Mouse (Mus musculus): Measurements from ENCODE around the gene Gata3. TPM values are rescaled to one million over a fixed set of nuclear protein-coding genes. Genes with fewer than 3 reads are reported as not detected.

Gene Gata3
- 2.0 and 2.1 TPM in 2 replicates for polyA plus RNA-seq (2015; fragmentation: Nextera tagmentation; extraction: Ambion mirVana)

DNA sequence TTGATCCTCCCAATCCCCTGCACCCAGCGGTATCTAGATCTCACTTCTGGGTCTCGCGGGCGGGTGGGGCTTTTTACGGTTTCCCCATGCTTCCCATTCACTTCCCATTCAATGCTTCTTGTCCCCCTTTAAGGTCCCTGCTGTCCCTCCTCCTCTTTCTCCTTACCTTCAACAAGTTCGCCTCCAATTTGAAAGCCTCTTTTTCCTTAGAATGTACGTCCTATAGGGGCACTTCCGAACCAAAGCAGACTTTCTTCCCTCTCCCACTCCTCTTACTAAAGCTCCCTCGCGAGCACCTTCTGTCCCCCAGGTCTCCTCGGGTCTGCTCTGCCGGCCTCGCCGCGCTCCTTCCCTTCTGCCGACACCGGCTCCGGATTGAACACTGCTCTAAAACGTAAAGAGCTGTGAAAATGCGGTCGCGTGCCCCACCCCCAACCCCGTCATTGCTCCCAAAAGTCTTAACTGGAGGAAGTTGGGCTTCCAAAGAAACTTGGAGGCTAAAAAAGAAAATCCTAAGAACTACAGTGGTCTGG lies at the start of gene Gata3:
Gene Gata3 (minus strand): TSS at position 384 of the 533 bp plus-strand sequence.
- peaks cover 83% of the 10 kb centered on the region for H3K27me3 ChIP-seq (replicated peaks; ENCODE audit: control insufficient read depth, insufficient read depth, low read length)
- WGBS = 1% methylated on average over 23 of the region's 23 CpGs
- no peaks in the 10 kb centered on the region for H3K9me3 ChIP-seq (ENCODE audit: control insufficient read depth, low read length)
- no peak within 1 kb of the TSS for H3K27ac ChIP-seq (ENCODE audit: low read length)
- no peak within 1 kb of the TSS for H3K9ac ChIP-seq (ENCODE audit: low read depth, low read length)
- H3K4me2 ChIP-seq (ENCODE audit: low read depth, low read length) = peak within 1 kb of the TSS; percentile 39
- no peaks in the 10 kb centered on the region for H3K36me3 ChIP-seq (ENCODE audit: control insufficient read depth, insufficient read depth, low read length)
- H3K4me1 ChIP-seq (ENCODE audit: control insufficient read depth, insufficient read depth, low read length) = 0 out of 2 replicates have a peak, but pooled peaks cover 4% of the 10 kb centered on the region
- H3K4me3 ChIP-seq (ENCODE audit: low read length) = peak within 1 kb of the TSS; percentile 31
- peak; percentile 12; the same call in 1 of the 2 replicates for ATAC-seq

DNA sequence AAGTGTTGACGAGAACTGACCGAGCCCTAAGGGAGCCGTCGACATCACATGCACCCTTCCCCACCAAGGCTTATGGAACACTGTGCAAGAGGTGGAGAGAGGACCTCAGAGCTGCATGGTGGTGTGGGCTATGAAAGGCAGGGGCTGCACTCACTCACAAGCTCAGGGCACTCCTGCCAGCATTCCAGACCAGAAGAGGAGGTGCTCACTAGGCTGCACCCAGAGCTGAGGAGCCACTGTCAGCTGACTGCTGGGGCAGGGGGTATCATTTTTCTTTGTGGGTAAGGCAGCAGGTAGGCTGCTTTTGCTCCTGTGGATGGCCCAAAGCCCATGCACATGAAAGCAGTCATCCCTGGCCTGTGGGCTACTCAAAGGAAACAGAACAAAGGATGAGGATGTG lies 49.4 kb upstream of the Gata3 start:
- H3K4me2 ChIP-seq (ENCODE audit: low read depth, low read length) = no peak overlapping the region
- H3K36me3 ChIP-seq (ENCODE audit: control insufficient read depth, insufficient read depth, low read length) = no peaks in the 10 kb centered on the region
- H3K4me1 ChIP-seq (ENCODE audit: control insufficient read depth, insufficient read depth, low read length) = no peaks in the 10 kb centered on the region
- H3K4me3 ChIP-seq (ENCODE audit: low read length) = no peak overlapping the region
- H3K27me3 ChIP-seq (replicated peaks; ENCODE audit: control insufficient read depth, insufficient read depth, low read length) = no peaks in the 10 kb centered on the region
- WGBS = 78% methylated on average over 4 of the region's 4 CpGs
- H3K9me3 ChIP-seq (ENCODE audit: control insufficient read depth, low read length) = no peaks in the 10 kb centered on the region
- no peak for ATAC-seq
- H3K9ac ChIP-seq (ENCODE audit: low read depth, low read length) = no peak overlapping the region
- H3K27ac ChIP-seq (ENCODE audit: low read length) = no peak overlapping the region

DNA sequence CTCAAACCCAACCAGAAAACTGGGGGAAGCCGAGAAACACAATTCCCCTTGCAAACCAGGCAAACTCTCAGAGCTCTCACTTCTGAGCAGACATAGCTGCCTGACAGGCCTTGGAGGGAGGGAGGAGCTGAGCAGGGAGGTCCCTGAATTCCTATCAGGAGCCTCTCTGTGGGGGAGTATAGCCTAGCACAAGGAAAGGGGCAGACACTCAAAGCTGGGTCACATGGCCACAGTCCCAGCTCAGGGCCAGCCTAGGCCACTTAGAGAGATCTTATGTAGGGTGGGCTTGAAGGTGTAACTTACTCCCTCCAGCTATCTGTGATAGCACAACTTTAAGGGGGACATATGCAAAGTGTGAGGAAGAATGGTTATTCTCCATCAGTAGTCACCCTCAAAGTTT lies 46.1 kb upstream of the Gata3 start:
- no peak overlapping the region for H3K4me3 ChIP-seq (ENCODE audit: low read length)
- H3K27me3 ChIP-seq (replicated peaks; ENCODE audit: control insufficient read depth, insufficient read depth, low read length) = no peaks in the 10 kb centered on the region
- H3K27ac ChIP-seq (ENCODE audit: low read length) = no peak overlapping the region
- H3K36me3 ChIP-seq (ENCODE audit: control insufficient read depth, insufficient read depth, low read length) = no peaks in the 10 kb centered on the region
- H3K9ac ChIP-seq (ENCODE audit: low read depth, low read length) = no peak overlapping the region
- 0% methylated on average over 1 of the region's 1 CpGs for WGBS
- H3K4me2 ChIP-seq (ENCODE audit: low read depth, low read length) = no peak overlapping the region
- no peaks in the 10 kb centered on the region for H3K9me3 ChIP-seq (ENCODE audit: control insufficient read depth, low read length)
- no peak for ATAC-seq
- H3K4me1 ChIP-seq (ENCODE audit: control insufficient read depth, insufficient read depth, low read length) = no peaks in the 10 kb centered on the region

DNA sequence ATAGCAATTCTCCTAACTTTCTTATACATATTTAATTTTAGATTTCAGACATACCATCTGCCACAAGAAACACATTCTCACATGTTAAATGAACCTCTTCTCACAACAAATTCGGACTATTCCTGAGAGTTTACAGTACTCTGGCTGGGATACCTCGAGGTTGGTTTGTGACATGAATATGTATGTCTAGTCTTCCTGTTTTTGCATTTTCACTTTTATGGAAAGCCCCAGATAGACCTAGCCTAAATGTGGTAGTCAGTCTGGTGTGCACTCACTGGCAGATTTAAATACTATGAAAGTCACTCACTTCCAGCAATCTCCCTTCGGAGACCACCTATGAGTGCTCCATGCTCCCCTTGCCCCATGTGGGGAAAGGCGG lies 37.1 kb upstream of the Gata3 start:
- Histone ChIP-seq H3K4me2 (ENCODE audit: low read depth, low read length) (no peak overlapping the region), H3K36me3 (ENCODE audit: control insufficient read depth, insufficient read depth, low read length) (no peaks in the 10 kb centered on the region), H3K27me3 (replicated peaks; ENCODE audit: control insufficient read depth, insufficient read depth, low read length) (no peaks in the 10 kb centered on the region), H3K9ac (ENCODE audit: low read depth, low read length) (no peak overlapping the region), H3K4me1 (ENCODE audit: control insufficient read depth, insufficient read depth, low read length) (peaks cover 4% of the 10 kb centered on the region; the same call in 1 of the 2 replicates), H3K4me3 (ENCODE audit: low read length) (no peak overlapping the region), H3K9me3 (ENCODE audit: control insufficient read depth, low read length) (no peaks in the 10 kb centered on the region), H3K27ac (ENCODE audit: low read length) (no peak overlapping the region)
- 74% methylated on average over 4 of the region's 4 CpGs for WGBS
- ATAC-seq = no peak

DNA sequence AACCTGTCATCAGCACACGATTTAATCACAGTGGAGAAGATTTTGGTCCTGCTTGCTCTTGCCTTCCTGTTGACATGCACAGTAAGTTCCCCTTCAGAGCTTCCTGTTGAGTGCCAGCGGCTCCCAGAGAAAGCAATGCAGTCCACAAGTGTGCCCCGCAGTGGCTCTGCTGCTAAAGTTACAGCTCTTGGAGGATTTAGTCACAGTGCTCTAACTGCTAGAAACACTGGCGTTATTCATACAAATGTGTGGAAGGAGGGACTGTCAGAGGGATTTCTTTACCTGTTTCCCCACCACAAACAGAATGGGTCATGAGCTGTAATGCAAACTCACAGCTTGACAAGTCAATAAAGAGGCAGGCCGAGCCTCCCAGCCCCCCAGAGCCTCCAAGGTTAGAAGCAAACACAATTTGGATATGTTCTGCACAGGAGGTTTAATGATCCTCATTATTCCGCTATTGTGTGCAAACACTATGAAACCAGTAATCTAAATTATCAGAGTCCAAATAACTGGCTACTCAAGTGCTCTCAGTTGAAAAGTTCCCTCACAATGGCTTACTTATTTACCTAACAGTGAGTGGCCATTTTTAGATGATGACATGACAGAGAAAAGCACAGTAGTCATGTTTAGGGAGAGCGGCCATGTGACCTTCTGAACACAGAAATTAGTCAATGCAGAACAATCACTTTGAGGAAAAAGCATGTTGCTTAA lies 36.5 kb upstream of the Gata3 start:
- Histone ChIP-seq H3K4me3 (ENCODE audit: low read length) (no peak overlapping the region), H3K9ac (ENCODE audit: low read depth, low read length) (no peak overlapping the region), H3K27ac (ENCODE audit: low read length) (no peak overlapping the region), H3K4me1 (ENCODE audit: control insufficient read depth, insufficient read depth, low read length) (peaks cover 4% of the 10 kb centered on the region; the same call in 1 of the 2 replicates), H3K27me3 (replicated peaks; ENCODE audit: control insufficient read depth, insufficient read depth, low read length) (no peaks in the 10 kb centered on the region), H3K9me3 (ENCODE audit: control insufficient read depth, low read length) (no peaks in the 10 kb centered on the region), H3K36me3 (ENCODE audit: control insufficient read depth, insufficient read depth, low read length) (no peaks in the 10 kb centered on the region), H3K4me2 (ENCODE audit: low read depth, low read length) (no peak overlapping the region)
- ATAC-seq = peak; percentile 42; the same call in 1 of the 2 replicates
- WGBS = 42% methylated on average over 7 of the region's 7 CpGs

DNA sequence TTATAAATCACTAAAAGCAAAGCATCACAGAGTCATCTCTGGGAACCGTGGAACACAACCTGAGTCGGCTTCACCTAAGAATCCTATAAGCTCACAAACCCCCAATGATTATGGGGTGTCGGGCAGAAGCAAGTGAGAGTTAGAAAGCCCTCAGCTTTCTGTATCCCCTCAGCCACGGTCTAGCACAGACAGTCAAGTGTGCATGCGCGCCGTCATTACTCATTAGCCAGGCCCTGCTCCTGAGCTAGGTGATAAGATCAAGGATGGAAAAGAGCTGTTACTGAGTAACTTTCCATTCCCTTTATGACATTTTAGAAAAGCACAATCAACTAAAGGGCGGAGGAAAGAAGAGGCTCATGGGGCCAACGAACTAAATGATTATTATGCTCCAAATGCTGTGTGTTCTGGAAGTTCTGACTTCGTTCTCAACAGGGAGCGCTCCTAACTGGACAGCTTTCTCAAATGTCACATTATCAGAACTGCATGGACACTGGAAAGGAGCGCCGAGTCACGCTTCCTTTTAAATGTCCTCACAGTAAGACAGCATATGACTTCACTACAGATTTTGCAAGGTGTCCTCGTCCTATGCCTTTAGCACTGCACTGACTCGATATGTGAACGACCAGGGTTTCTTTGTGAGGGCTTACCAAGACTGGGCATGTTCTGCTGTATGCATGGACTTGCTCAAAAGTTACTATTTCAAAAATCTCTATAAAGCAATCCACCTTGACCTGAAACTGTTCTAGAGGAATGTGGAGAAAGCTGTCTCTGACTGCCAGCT lies 29.0 kb upstream of the Gata3 start:
- ATAC-seq = peak; percentile 96
- Histone ChIP-seq H3K36me3 (ENCODE audit: control insufficient read depth, insufficient read depth, low read length) (peaks cover 7% of the 10 kb centered on the region; the same call in 1 of the 2 replicates), H3K4me3 (ENCODE audit: low read length) (no peak overlapping the region), H3K9ac (ENCODE audit: low read depth, low read length) (no peak overlapping the region), H3K4me1 (ENCODE audit: control insufficient read depth, insufficient read depth, low read length) (no peaks in the 10 kb centered on the region), H3K4me2 (ENCODE audit: low read depth, low read length) (peak overlapping the region; percentile 21; the same call in 1 of the 2 replicates), H3K27ac (ENCODE audit: low read length) (peak overlapping the region; percentile 39; the same call in 1 of the 2 replicates), H3K9me3 (ENCODE audit: control insufficient read depth, low read length) (no peaks in the 10 kb centered on the region), H3K27me3 (replicated peaks; ENCODE audit: control insufficient read depth, insufficient read depth, low read length) (no peaks in the 10 kb centered on the region)
- WGBS = 64% methylated on average over 17 of the region's 17 CpGs

DNA sequence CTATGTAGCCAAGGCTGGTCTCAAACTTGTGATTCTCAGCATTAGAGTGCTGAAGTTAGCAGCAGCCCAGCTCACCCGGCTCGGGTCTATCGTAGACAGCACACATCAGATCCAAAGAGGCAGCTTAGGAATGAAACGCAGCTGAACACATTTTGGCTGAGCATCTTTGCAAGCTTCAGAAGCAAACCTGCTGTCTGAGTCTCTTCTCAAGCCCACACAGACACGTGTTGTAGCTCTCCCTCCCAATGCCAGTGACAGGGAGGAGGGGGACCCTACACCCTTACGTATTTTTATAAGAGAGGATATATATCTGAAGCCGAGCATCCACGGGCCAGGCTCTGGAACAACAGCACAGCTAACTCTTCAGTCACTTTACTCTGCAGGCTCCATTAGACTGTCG lies 27.8 kb upstream of the Gata3 start:
- H3K9ac ChIP-seq (ENCODE audit: low read depth, low read length) = no peak overlapping the region
- ATAC-seq = no peak
- H3K4me3 ChIP-seq (ENCODE audit: low read length) = no peak overlapping the region
- H3K36me3 ChIP-seq (ENCODE audit: control insufficient read depth, insufficient read depth, low read length) = peaks cover 7% of the 10 kb centered on the region; the same call in 1 of the 2 replicates
- no peaks in the 10 kb centered on the region for H3K27me3 ChIP-seq (replicated peaks; ENCODE audit: control insufficient read depth, insufficient read depth, low read length)
- H3K27ac ChIP-seq (ENCODE audit: low read length) = no peak overlapping the region
- WGBS = 86% methylated on average over 9 of the region's 9 CpGs
- no peak overlapping the region for H3K4me2 ChIP-seq (ENCODE audit: low read depth, low read length)
- H3K9me3 ChIP-seq (ENCODE audit: control insufficient read depth, low read length) = no peaks in the 10 kb centered on the region
- no peaks in the 10 kb centered on the region for H3K4me1 ChIP-seq (ENCODE audit: control insufficient read depth, insufficient read depth, low read length)

DNA sequence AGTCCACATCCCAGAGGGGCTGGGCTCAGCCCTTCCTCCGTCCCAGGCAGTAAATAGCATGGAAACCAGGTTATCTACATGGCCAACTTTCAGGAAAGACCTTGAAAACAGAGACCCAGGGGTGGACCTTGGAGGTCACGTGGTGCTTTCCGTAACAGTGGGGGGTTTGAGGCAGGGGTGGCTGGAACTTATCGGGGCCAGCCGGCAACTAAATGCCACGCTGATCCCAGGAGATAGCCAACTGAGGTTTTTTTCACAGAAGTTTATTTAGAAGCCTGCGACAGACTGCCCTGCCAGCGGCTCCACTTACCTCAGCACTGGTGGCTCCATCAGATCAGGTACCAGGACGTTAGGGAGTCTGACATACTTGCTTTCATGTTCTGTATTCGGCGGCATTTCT lies 16.2 kb upstream of the Gata3 start:
- H3K4me1 ChIP-seq (ENCODE audit: control insufficient read depth, insufficient read depth, low read length) = 0 out of 2 replicates have a peak, but pooled peaks cover 4% of the 10 kb centered on the region
- no peaks in the 10 kb centered on the region for H3K36me3 ChIP-seq (ENCODE audit: control insufficient read depth, insufficient read depth, low read length)
- H3K9me3 ChIP-seq (ENCODE audit: control insufficient read depth, low read length) = no peaks in the 10 kb centered on the region
- ATAC-seq = no peak
- 5% methylated on average over 11 of the region's 11 CpGs for WGBS
- no peak overlapping the region for H3K27ac ChIP-seq (ENCODE audit: low read length)
- no peak overlapping the region for H3K9ac ChIP-seq (ENCODE audit: low read depth, low read length)
- H3K4me2 ChIP-seq (ENCODE audit: low read depth, low read length) = peak overlapping the region; percentile 39; the same call in 1 of the 2 replicates
- H3K27me3 ChIP-seq (replicated peaks; ENCODE audit: control insufficient read depth, insufficient read depth, low read length) = 0 out of 2 replicates have a peak, but pooled peaks cover 2% of the 10 kb centered on the region
- peak overlapping the region; percentile 18 for H3K4me3 ChIP-seq (ENCODE audit: low read length)

DNA sequence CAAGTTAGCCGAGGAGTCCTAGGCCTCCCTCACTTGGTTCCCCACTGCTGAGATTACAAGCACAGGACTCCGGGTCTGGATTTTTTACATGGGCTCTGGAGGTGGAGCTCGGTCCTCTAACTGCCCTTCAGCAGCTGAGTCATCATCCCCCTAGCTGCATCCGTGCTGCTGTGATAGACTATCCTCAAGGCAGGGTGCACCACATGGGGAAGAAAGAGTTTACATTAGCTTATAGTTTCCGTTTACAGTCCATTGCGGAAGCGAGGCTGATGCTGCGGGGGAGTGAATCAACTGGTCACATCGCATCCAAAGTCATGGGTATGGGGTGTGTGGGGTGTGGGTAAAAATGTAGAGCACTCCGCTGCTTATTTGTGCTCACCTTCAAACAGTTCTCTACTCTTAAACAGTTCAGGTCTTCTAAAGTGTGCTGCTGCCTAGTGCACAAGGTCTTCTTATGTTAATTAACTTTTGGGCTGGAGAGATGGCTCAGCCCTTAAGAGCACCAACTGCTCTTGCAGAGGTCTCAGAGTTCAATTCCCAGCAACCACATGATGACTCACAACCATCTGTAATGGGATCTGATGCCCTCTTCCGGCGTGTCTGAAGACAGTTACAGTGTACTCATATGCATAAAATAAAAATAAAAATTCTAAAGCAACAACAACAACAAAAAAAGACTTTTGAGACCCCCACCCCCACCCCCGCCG lies 14.2 kb upstream of the Gata3 start:
- Histone ChIP-seq H3K27me3 (replicated peaks; ENCODE audit: control insufficient read depth, insufficient read depth, low read length) (peaks cover 7% of the 10 kb centered on the region; the same call in 1 of the 2 replicates), H3K36me3 (ENCODE audit: control insufficient read depth, insufficient read depth, low read length) (no peaks in the 10 kb centered on the region), H3K27ac (ENCODE audit: low read length) (no peak overlapping the region), H3K4me1 (ENCODE audit: control insufficient read depth, insufficient read depth, low read length) (0 out of 2 replicates have a peak, but pooled peaks cover 4% of the 10 kb centered on the region), H3K9ac (ENCODE audit: low read depth, low read length) (no peak overlapping the region), H3K9me3 (ENCODE audit: control insufficient read depth, low read length) (no peaks in the 10 kb centered on the region), H3K4me3 (ENCODE audit: low read length) (no peak overlapping the region), H3K4me2 (ENCODE audit: low read depth, low read length) (no peak overlapping the region)
- 47% methylated on average over 14 of the region's 14 CpGs for WGBS
- ATAC-seq = no peak
